Mouse (Mus musculus): Measurements from ENCODE around the gene Pgghg. TPM values are rescaled to one million over a fixed set of nuclear protein-coding genes. Genes with fewer than 3 reads are reported as not detected.
A peak's percentile ranks its signal among the peaks of the same experiment; 100 is the strongest.

Gene Pgghg
- polyA plus RNA-seq, 1 experiment from 2014 or later = 15.4 TPM

DNA sequence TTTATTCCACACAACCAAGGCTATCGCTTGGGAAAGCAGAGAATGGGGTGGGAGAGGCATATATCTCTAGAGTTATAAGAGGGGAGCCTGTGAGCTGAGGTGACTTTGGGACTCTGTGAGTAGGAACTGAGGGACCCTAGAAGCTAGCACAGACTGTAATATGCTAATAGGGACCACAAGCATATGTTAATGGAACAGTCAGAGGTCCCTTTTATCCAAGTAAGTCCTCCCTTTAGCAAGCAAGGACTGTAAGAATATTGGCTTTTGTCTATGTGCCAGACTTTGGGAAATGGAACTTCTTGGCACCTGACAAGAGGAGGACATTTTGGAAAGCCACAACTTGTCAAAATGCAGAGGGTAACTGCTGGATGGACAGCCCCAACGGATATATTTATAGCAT, 2.3 kb upstream of the Pgghg start:
- H3K36me3 ChIP-seq = no peaks in the 10 kb centered on the region
- H3K4me1 ChIP-seq = peaks cover 32% of the 10 kb centered on the region
- no peak for DNase-seq (ENCODE audit: low spot score)
- no peak overlapping the region for H3K4me3 ChIP-seq
- 26% methylated on average over 2 of the region's 2 CpGs for WGBS
- no peaks in the 10 kb centered on the region for H3K9me3 ChIP-seq (replicated peaks)
- H3K27ac ChIP-seq (replicated peaks) = no peak overlapping the region
- H3K27me3 ChIP-seq (ENCODE audit: low read depth, poor library complexity, severe bottlenecking) = peaks cover 16% of the 10 kb centered on the region; the same call in 1 of the 2 replicates

DNA sequence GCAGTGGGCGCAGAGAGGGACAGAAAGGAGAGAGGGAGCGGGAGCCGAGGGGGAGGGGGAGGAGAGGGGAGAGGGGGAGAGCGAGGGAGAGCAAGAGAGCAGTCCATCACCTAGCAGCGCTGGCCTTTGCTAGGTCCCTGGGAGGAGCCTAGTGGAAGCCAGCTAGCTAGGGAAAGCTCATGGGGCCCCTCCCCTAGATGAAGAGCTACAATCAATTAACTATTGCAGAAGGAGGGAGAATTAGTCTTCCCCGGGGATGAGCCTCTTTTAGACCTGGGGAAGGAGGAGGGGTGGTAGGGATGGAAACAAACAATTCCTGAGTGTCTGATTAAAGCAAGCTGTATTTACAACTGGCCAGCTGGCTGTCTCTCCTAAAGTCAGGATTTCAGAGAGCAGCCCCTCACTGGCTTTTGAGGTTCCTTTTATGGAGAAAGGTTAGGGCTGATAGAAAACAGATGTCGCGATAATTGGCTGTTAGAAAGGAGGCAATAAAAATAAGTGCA, 1.5 kb upstream of the Pgghg start:
- Histone ChIP-seq H3K9me3 (replicated peaks) (no peaks in the 10 kb centered on the region), H3K36me3 (peaks cover under 1% of the 10 kb centered on the region; the same call in 1 of the 2 replicates), H3K4me1 (peaks cover 32% of the 10 kb centered on the region), H3K27ac (replicated peaks) (0 out of 2 replicates have a peak overlapping the region, but pooled peaks have one; percentile 23), H3K4me3 (peak overlapping the region; percentile 20; the same call in 1 of the 2 replicates), H3K27me3 (ENCODE audit: low read depth, poor library complexity, severe bottlenecking) (peaks cover 16% of the 10 kb centered on the region; the same call in 1 of the 2 replicates)
- peak; percentile 45 for DNase-seq (ENCODE audit: low spot score)
- 8% methylated on average over 8 of the region's 8 CpGs for WGBS

DNA sequence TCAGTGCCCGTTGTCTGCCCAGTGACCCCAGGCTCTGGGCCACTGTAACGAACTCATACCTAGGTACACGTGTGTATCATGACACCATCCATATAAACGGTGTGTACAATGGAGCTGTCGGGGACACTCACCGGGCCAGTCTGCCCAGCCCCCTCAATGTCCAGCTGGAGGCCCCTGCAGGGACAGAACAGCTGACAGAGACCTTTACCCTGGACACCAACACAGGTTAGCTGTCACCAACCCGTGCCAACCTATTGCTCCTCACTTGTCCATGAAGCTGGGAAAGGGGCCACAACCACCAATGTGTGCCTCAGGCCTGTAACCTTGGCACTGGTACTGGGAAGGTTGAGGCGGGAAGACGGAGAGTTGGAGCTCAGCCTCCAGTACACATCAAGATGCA, 1.1 kb downstream of the Pgghg start:
- Histone ChIP-seq H3K9me3 (replicated peaks) (no peaks in the 10 kb centered on the region), H3K4me3 (peak overlapping the region; percentile 65), H3K36me3 (peaks cover 25% of the 10 kb centered on the region), H3K4me1 (peaks cover 32% of the 10 kb centered on the region), H3K27me3 (ENCODE audit: low read depth, poor library complexity, severe bottlenecking) (0 out of 2 replicates have a peak, but pooled peaks cover 13% of the 10 kb centered on the region), H3K27ac (replicated peaks) (peak overlapping the region; percentile 90)
- WGBS = 68% methylated on average over 9 of the region's 9 CpGs
- DNase-seq (ENCODE audit: low spot score) = no peak

DNA sequence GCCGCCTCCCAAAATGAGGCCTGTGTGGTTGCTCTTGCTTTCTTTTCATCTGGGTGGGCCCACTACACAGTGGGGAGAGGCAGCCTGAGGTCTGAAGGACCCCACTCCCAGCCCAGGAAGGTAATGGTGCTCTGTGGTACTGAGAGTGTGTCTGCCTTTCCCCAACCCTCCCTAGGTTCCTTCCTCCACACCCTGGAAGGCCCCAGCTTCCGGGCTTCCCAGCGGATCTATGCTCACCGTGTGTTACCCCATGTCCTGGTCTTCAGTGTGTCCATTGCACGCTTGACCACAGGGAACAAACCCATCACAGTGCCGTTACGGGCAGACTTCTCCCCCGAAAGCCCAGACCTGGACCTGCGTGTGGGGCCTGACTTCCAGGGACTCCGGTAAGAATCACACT, 1.6 kb downstream of the Pgghg start:
- 0 out of 2 replicates have a peak overlapping the region, but pooled peaks have one; percentile 4 for H3K4me3 ChIP-seq
- H3K27me3 ChIP-seq (ENCODE audit: low read depth, poor library complexity, severe bottlenecking) = 0 out of 2 replicates have a peak, but pooled peaks cover 13% of the 10 kb centered on the region
- whole genome bisulfite sequencing = 89% methylated on average over 10 of the region's 10 CpGs
- H3K36me3 ChIP-seq = peaks cover 29% of the 10 kb centered on the region
- DNase-seq (ENCODE audit: low spot score) = no peak
- no peaks in the 10 kb centered on the region for H3K9me3 ChIP-seq (replicated peaks)
- peak overlapping the region; percentile 9; the same call in 1 of the 2 replicates for H3K27ac ChIP-seq (replicated peaks)
- peaks cover 32% of the 10 kb centered on the region for H3K4me1 ChIP-seq

DNA sequence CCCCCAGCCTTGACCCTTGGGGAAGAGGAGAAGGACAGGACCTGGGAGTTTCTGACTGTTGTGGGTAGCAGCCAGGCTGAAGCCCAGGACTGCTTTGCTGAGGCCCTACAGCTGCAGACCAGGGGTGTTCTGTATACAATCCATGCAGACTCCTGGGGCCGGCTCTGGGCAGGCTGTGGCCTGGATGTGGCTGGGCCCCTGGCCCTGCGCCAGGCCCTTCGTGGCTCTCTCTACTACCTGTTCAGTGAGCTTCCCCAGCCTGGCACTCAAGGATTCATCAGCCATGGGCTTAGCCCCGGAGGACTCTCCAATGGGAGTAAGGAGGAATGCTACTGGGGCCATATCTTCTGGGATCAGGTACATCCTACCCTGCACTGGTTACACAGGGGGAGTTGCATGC, 2.2 kb downstream of the Pgghg start:
- H3K36me3 ChIP-seq = peaks cover 34% of the 10 kb centered on the region
- 93% methylated on average over 4 of the region's 4 CpGs for WGBS
- 0 out of 2 replicates have a peak, but pooled peaks cover 13% of the 10 kb centered on the region for H3K27me3 ChIP-seq (ENCODE audit: low read depth, poor library complexity, severe bottlenecking)
- peaks cover 32% of the 10 kb centered on the region for H3K4me1 ChIP-seq
- no peak overlapping the region for H3K4me3 ChIP-seq
- DNase-seq (ENCODE audit: low spot score) = no peak
- H3K27ac ChIP-seq (replicated peaks) = peak overlapping the region; percentile 9; the same call in 1 of the 2 replicates
- no peaks in the 10 kb centered on the region for H3K9me3 ChIP-seq (replicated peaks)

DNA sequence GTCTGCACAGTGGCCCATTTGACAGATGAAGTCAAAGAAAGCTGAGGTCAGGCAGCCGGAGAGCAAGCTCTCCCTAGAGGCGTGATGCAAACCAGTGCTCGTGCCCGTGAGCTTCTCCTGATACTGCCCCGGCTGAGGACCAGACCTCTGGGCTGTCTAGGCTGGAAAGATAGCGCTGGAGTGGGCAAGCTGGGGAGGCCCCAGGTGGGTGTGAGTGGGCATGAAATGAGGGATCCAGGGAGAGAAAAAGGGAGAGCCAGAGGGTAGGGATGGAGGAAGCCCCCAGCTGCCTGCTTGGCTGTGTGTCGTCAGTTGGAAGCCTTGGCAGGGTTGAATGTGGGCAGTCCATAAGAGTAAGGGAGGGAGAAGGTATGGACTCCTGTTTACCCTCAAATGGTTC, 3.0 kb downstream of the Pgghg start:
- H3K9me3 ChIP-seq (replicated peaks) = no peaks in the 10 kb centered on the region
- no peak for DNase-seq (ENCODE audit: low spot score)
- 91% methylated on average over 7 of the region's 7 CpGs for WGBS

DNA sequence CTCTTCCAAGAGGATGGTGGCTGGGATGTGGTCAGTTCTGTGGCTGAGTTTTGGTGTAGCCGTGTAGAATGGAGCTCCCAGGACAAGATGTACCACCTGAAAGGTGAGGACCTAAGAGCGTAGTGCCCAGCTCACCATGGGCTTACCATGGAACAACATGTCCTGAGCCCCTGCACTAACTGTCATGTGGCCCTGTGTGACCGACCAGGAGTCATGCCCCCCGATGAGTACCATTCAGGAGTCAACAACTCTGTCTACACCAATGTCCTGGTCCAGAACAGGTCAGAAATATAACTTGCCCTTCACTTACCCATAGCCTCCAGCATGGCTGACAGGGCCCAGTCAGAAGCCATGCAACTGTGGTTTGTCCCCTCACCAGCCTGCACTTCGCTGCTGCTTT, 4.1 kb downstream of the Pgghg start:
- no peak overlapping the region for H3K27ac ChIP-seq (replicated peaks)
- no peak for DNase-seq (ENCODE audit: low spot score)
- no peak overlapping the region for H3K4me3 ChIP-seq
- 0 out of 2 replicates have a peak, but pooled peaks cover 3% of the 10 kb centered on the region for H3K27me3 ChIP-seq (ENCODE audit: low read depth, poor library complexity, severe bottlenecking)
- H3K9me3 ChIP-seq (replicated peaks) = no peaks in the 10 kb centered on the region
- peaks cover 25% of the 10 kb centered on the region for H3K4me1 ChIP-seq
- 92% methylated on average over 5 of the region's 5 CpGs for WGBS
- peaks cover 45% of the 10 kb centered on the region for H3K36me3 ChIP-seq

More for the DNA sequence above, 3.0 kb downstream of the Pgghg start:
- peaks cover 30% of the 10 kb centered on the region for H3K4me1 ChIP-seq
- H3K27ac ChIP-seq (replicated peaks) = no peak overlapping the region
- H3K4me3 ChIP-seq = no peak overlapping the region
- peaks cover 42% of the 10 kb centered on the region for H3K36me3 ChIP-seq
- 0 out of 2 replicates have a peak, but pooled peaks cover 9% of the 10 kb centered on the region for H3K27me3 ChIP-seq (ENCODE audit: low read depth, poor library complexity, severe bottlenecking)

DNA sequence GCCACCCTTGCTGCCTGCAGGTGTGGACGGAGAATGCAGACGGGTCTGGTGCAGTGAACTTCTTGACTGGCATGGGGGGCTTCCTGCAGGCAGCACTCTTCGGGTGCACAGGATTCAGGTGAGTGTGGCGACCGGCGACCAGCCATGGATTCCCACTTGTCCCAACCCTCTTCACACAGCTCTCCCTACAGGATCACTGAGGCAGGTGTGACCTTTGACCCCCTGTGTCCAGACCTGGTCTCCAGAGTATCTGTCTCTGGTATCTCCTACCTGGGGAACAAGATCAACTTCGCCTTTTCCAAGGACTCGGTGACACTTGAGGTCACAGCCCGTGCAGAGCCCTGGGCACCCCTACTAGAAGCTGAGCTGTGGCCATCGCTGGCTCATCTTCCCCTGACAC, 5.1 kb downstream of the Pgghg start:
- Histone ChIP-seq H3K9me3 (replicated peaks) (no peaks in the 10 kb centered on the region), H3K36me3 (peaks cover 45% of the 10 kb centered on the region), H3K4me3 (no peak overlapping the region), H3K4me1 (peaks cover 32% of the 10 kb centered on the region), H3K27me3 (ENCODE audit: low read depth, poor library complexity, severe bottlenecking) (no peaks in the 10 kb centered on the region), H3K27ac (replicated peaks) (no peak overlapping the region)
- WGBS = 94% methylated on average over 10 of the region's 10 CpGs
- no peak for DNase-seq (ENCODE audit: low spot score)

DNA sequence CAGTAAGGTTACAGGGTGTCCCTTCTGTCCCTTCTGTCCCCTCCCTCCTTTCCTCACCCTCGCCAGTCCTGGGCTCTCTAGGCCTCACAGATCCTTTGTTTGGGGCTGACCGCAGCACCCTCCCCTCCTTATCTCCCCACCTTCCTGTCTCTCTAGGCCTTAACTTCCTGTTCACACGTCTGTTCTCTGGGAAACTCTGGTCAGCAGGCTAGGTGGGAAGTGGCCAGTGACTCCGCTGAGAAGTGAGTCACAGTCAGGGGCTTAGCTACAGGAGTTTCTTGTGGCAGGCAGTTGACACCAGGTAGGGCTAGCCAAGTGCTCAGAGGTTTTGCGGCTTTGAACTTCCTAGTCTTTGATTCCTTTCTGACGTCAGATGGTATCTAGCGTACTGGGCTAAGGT, 5.8 kb downstream of the Pgghg start:
- peaks cover 32% of the 10 kb centered on the region for H3K4me1 ChIP-seq
- no peak overlapping the region for H3K27ac ChIP-seq (replicated peaks)
- no peak overlapping the region for H3K4me3 ChIP-seq
- H3K36me3 ChIP-seq = peaks cover 45% of the 10 kb centered on the region
- H3K9me3 ChIP-seq (replicated peaks) = no peaks in the 10 kb centered on the region
- no peak for DNase-seq (ENCODE audit: low spot score)
- 73% methylated on average over 7 of the region's 7 CpGs for WGBS
- no peaks in the 10 kb centered on the region for H3K27me3 ChIP-seq (ENCODE audit: low read depth, poor library complexity, severe bottlenecking)

DNA sequence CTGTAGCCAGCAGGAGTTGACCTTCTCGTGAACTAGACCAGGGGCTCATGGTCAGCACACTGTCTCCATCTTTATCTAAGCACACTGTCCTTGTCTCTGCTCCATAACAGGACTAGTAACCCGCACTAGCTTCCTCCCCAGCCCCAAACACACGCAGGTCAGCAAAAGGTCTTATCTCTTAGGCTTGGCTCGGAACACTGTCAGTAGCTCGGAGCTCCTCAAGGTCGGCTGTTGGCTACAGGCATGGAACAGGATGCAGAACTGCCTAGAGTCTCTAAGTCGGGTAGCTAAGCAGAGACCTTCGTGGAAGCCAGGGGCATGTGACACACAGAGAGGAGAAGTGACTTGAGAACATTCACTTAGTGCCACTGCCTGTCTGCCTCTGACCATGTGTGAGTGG, 7.0 kb downstream of the Pgghg start:
- Histone ChIP-seq H3K27ac (replicated peaks) (no peak overlapping the region), H3K4me1 (peaks cover 22% of the 10 kb centered on the region), H3K4me3 (no peak overlapping the region), H3K36me3 (peaks cover 45% of the 10 kb centered on the region), H3K9me3 (replicated peaks) (no peaks in the 10 kb centered on the region), H3K27me3 (ENCODE audit: low read depth, poor library complexity, severe bottlenecking) (no peaks in the 10 kb centered on the region)
- no peak for DNase-seq (ENCODE audit: low spot score)
- WGBS = 92% methylated on average over 8 of the region's 8 CpGs

DNA sequence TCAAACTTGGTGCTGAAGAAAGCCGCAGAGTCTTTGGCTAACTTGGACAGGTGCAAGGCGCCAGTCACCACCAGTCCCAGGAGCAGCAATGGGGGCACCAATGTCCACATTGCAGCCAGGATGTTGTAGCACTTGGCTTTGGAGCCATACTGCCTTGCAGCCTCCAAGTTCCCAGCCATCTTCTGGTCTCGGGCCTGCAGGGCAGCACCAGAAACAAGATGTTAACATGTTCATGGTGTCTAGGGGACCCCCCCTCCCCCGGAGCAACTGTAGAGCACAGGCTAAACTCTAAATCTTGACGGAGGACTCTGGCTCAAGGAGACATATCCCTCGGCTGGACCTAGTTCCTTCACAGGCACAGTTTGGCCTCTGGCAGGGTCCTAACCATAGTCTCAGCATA, 8.1 kb downstream of the Pgghg start:
- H3K4me3 ChIP-seq = no peak overlapping the region

DNA sequence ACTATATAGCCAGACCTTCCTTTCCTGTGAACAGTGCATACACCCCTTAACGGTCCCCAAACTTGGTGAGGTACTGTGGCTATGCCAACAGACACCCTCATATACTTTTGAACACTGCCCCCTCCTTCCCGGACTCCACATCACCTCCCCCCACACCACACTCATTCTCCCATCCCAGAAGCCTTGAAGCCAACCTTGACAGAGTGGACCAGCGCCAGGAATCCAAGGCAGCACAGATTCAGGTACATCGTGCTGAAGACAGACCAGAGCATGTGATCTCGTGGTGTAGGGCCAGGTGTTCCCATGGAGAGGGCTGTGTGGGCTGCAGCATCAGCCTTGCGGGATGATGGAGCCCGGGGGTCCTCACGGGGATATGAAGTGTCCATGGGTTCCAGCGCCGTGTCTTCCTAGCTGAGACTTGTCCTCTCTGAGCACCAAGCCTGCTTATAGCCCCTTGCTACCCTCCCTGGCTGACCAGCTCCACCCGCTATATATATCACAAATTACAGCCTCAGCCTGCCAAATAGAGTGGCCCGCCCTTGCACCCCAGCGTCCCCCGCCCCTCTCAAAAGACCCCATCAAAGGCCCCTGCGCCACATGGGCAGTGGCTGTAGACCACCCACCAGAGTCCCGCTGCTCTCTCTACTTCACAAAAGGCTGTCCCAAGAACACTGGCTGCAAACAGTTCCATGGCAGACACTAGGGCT, 8.8 kb downstream of the Pgghg start, which contains the start of gene Ifitm5:
Gene Ifitm5, minus strand, starts transcription at position 468 of the 707 bp plus-strand sequence.
- 86% methylated on average over 16 of the region's 16 CpGs for WGBS
- H3K36me3 ChIP-seq = peaks cover 42% of the 10 kb centered on the region
- H3K4me3 ChIP-seq = no peak within 1 kb of the TSS
- peaks cover 33% of the 10 kb centered on the region for H3K4me1 ChIP-seq
- no peaks in the 10 kb centered on the region for H3K27me3 ChIP-seq (ENCODE audit: low read depth, poor library complexity, severe bottlenecking)
- H3K27ac ChIP-seq (replicated peaks) = peak within 1 kb of the TSS; percentile 57
- H3K9me3 ChIP-seq (replicated peaks) = no peaks in the 10 kb centered on the region
- DNase-seq (ENCODE audit: low spot score) = no peak

More for the DNA sequence above, 8.1 kb downstream of the Pgghg start:
- H3K4me1 ChIP-seq = peaks cover 26% of the 10 kb centered on the region
- 88% methylated on average over 6 of the region's 6 CpGs for WGBS
- no peak for DNase-seq (ENCODE audit: low spot score)
- no peaks in the 10 kb centered on the region for H3K27me3 ChIP-seq (ENCODE audit: low read depth, poor library complexity, severe bottlenecking)
- peaks cover 45% of the 10 kb centered on the region for H3K36me3 ChIP-seq
- no peaks in the 10 kb centered on the region for H3K9me3 ChIP-seq (replicated peaks)
- no peak overlapping the region for H3K27ac ChIP-seq (replicated peaks)

DNA sequence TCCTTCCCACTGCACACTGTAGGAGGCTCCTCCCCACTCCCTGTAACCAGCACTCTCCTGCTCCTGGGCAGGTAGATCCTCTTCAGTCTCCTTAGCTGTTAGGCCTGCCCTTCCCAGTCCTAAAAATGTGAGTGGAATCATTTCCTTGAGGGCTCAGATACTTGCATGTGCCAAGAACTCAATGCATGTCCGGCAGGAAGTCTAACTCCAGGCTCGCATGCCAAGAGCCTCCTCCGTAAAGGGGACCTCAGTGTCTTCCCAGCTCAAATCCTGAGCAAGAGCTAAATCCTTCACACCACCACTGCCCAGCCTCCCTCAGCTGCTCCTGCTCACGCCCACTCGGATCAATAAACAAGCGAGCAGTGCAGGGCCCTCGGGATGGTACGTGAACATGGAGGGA, 9.9 kb downstream of the Pgghg start:
- Histone ChIP-seq H3K27ac (replicated peaks) (0 out of 2 replicates have a peak overlapping the region, but pooled peaks have one; percentile 38), H3K27me3 (ENCODE audit: low read depth, poor library complexity, severe bottlenecking) (no peaks in the 10 kb centered on the region), H3K4me1 (peaks cover 44% of the 10 kb centered on the region), H3K9me3 (replicated peaks) (no peaks in the 10 kb centered on the region), H3K36me3 (peaks cover 33% of the 10 kb centered on the region), H3K4me3 (no peak overlapping the region)
- 57% methylated on average over 8 of the region's 8 CpGs for WGBS
- DNase-seq (ENCODE audit: low spot score) = no peak

Measured in midbrain, embryonic 10.5 days (tissue).